Mouse (Mus musculus): Measurements from ENCODE around the gene Rbm4. TPM values are rescaled to one million over a fixed set of nuclear protein-coding genes. Genes with fewer than 3 reads are reported as not detected.
A peak's percentile ranks its signal among the peaks of the same experiment; 100 is the strongest.
"Not testable (repeated sequence)": the region's sequence is repeated elsewhere in the genome, so short reads cannot be mapped to it uniquely, and the experiment has no call there.

Gene Rbm4
- polyA plus RNA-seq, 1 experiment from 2014 or later: 103 TPM

- Histone ChIP-seq H3K36me3 (ENCODE audit: poor library complexity, severe bottlenecking) (no peaks in the 10 kb centered on the region), H3K27ac (no peak overlapping the region), H3K27me3 (no peaks in the 10 kb centered on the region; the same call in 1 of the 2 replicates), H3K9ac (no peak overlapping the region), H3K4me2 (no peak overlapping the region), H3K4me1 (peaks cover under 1% of the 10 kb centered on the region; the same call in 1 of the 2 replicates), H3K9me3 (replicated peaks) (no peaks in the 10 kb centered on the region), H3K4me3 (no peak overlapping the region)
- no peak for ATAC-seq
- 66% methylated on average over 1 of the region's 1 CpGs for WGBS
These were observed 23.6 kb upstream of the Rbm4 start for GRCm38 (mm10) chr19:4817182-4817835.

DNA sequence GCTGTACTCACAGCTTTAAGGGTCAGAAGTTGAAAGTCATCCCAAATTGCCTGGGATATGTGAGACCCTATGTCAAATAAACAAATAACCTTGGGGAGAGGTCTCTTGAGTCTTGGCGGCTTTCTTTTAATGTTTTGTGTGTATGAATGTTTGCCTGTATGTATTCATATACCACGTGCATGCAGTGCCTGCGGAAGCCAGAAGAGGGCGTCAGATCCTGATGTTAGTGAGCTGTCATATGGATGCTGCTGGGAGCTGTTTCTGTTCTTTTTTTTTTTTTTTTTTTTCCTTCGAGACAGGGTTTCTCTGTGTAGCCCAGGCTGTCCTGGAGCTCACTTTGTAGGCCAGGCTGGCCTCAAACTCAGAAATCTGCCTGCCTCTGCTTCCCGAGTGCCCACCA, 19.3 kb upstream of the Rbm4 start:
- H3K27ac ChIP-seq: no peak overlapping the region
- peaks cover 27% of the 10 kb centered on the region for H3K4me1 ChIP-seq
- no peak for ATAC-seq
- WGBS: 88% methylated on average over 6 of the region's 6 CpGs
- H3K9me3 ChIP-seq (replicated peaks): no peaks in the 10 kb centered on the region
- H3K27me3 ChIP-seq: no peaks in the 10 kb centered on the region; the same call in 1 of the 2 replicates
- no peak overlapping the region for H3K4me3 ChIP-seq
- H3K4me2 ChIP-seq: no peak overlapping the region
- H3K9ac ChIP-seq: no peak overlapping the region
- no peaks in the 10 kb centered on the region for H3K36me3 ChIP-seq (ENCODE audit: poor library complexity, severe bottlenecking)

DNA sequence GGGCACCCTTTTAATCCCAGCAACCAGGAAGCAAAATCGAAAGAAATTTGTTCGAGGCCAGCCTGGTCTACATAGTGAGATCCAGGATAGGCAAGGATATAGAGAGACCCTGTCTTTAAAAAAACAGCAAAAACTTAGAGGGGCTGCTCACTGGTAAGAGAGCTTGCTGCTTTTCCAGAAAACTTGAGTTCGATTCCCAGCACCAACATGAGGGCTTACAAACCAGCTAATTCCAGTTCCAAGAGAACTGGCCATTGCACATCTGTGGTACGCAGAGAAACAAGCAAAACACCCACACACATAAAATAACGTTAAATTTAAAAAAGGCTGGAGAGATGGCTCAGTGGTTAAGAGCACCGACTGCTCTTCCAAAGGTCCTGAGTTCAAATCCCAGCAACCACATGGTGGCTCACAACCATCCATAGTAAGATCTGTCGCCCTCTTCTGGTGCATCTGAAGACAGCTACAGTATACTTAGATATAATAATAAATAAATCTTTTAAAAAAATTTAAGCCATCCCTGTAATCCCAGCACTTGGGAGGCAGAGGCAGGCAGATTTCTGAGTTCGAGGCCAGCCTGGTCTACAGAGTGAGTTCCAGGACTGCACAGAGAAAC, 18.7 kb upstream of the Rbm4 start:
- H3K4me2 ChIP-seq: peak overlapping the region; percentile 65
- peaks cover 31% of the 10 kb centered on the region for H3K4me1 ChIP-seq
- H3K36me3 ChIP-seq (ENCODE audit: poor library complexity, severe bottlenecking); ATAC-seq; H3K27me3 ChIP-seq; H3K9me3 ChIP-seq (replicated peaks): not testable (repeated sequence)
- peak overlapping the region; percentile 90 for H3K4me3 ChIP-seq
- 81% methylated on average over 8 of the region's 8 CpGs for WGBS
- peak overlapping the region; percentile 89 for H3K27ac ChIP-seq
- peak overlapping the region; percentile 81 for H3K9ac ChIP-seq

DNA sequence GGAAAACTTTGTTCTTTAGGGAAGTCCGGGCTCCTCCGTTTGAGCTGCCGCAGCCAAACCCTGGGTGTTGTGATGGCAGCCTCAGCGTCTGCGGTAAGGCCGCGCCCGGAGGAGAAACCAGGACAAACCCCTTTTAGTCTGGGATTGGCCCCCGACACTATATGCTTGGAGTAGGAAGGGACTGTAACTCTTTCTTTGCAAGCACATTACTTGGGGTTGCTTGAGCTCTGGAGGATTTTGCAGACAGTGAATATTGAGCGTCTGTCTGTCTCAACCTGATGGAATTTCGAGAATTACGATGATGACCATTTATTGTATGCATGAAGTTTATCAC, 18.2 kb upstream of the Rbm4 start:
- WGBS: 6% methylated on average over 12 of the region's 12 CpGs
- H3K36me3 ChIP-seq (ENCODE audit: poor library complexity, severe bottlenecking): no peaks in the 10 kb centered on the region
- no peak; the same call in 1 of the 2 replicates for ATAC-seq
- peak overlapping the region; percentile 90 for H3K4me3 ChIP-seq
- peak overlapping the region; percentile 65 for H3K4me2 ChIP-seq
- H3K27me3 ChIP-seq: no peaks in the 10 kb centered on the region; the same call in 1 of the 2 replicates
- peak overlapping the region; percentile 89 for H3K27ac ChIP-seq
- peak overlapping the region; percentile 81 for H3K9ac ChIP-seq
- no peaks in the 10 kb centered on the region for H3K9me3 ChIP-seq (replicated peaks)
- H3K4me1 ChIP-seq: peaks cover 31% of the 10 kb centered on the region

DNA sequence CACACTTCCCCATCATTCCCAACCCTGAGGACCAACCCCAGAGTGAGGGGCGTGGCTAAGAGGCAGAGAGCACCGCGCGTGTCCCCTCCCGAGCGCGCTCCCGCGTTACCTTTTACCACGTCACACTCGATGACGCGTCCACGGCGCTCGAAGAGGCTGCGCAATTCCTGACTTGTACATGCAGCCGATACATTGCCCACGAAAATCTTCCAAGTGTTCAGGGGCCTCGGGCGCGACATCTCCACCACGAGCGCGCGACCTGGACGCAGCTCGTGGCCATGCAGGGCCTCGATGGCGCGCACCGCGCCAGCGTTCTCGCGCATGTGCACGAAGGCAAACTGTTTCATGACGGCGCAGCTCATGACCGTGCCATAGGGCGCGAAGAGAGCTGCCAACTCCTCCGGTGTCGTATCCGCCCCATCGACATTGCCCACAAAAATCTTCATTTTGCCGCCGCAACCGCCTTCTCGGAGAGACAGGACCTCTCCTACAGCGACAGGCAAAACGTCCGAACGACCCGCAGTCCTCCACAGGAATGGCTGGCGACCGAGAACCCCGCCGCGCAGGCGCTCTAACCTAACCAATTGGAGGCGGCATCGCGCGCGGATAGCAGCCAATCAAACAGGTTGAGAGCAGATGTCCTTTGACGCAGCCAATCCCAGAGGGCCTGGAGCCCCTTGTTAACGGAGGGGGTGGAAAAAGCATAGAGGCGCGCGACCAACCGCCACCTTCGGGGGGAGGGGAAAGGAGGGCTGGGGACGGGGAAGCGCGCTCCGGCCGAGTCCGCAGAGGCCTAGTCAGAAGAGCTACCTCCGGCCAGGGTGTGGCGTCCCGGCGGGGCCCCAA, 17.6 kb upstream of the Rbm4 start, which contains the start of the genes Gm21992 and Rbm14:
Gm21992 (minus strand) TSS at position 550 of the 846 bp plus-strand sequence.
Rbm14 (minus strand) TSS at position 572 of the 846 bp plus-strand sequence.
- Histone ChIP-seq H3K9ac (peak within 1 kb of the TSS; percentile 82), H3K27me3 (no peaks in the 10 kb centered on the region; the same call in 1 of the 2 replicates), H3K4me3 (peak within 1 kb of the TSS; percentile 90), H3K36me3 (ENCODE audit: poor library complexity, severe bottlenecking) (no peaks in the 10 kb centered on the region), H3K9me3 (replicated peaks) (no peaks in the 10 kb centered on the region), H3K4me1 (peaks cover 31% of the 10 kb centered on the region), H3K4me2 (peak within 1 kb of the TSS; percentile 90), H3K27ac (peak within 1 kb of the TSS; percentile 89)
- under 1% methylated on average over 83 of the region's 83 CpGs for WGBS
- peak; percentile 98 for ATAC-seq

DNA sequence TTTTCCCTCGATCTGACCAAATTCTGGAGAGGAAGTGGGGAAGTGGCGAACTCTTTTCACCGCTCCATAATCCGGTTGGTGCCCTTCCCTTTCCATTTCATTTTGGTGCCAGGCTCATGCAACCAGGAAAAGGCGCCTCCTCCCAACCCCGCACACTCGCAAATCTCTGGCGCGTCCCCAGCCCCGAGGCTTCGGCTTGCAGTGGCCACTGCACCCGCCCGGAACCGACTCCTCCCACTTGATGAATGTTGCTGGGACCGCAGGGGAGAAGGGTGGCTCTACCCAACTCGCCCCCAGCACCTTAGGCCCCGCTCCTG, 17.0 kb upstream of the Rbm4 start:
- whole genome bisulfite sequencing: under 1% methylated on average over 17 of the region's 17 CpGs
- peaks cover 31% of the 10 kb centered on the region for H3K4me1 ChIP-seq
- no peaks in the 10 kb centered on the region for H3K9me3 ChIP-seq (replicated peaks)
- H3K9ac ChIP-seq: peak overlapping the region; percentile 82
- peak overlapping the region; percentile 90 for H3K4me2 ChIP-seq
- H3K27me3 ChIP-seq: no peaks in the 10 kb centered on the region; the same call in 1 of the 2 replicates
- no peak for ATAC-seq
- peak overlapping the region; percentile 89 for H3K27ac ChIP-seq
- H3K4me3 ChIP-seq: peak overlapping the region; percentile 90
- H3K36me3 ChIP-seq (ENCODE audit: poor library complexity, severe bottlenecking): no peaks in the 10 kb centered on the region

GRCm38 (mm10) chr19:4810309-4810708, 16.6 kb upstream of the Rbm4 start:
- Histone ChIP-seq H3K36me3 (ENCODE audit: poor library complexity, severe bottlenecking) (no peaks in the 10 kb centered on the region), H3K4me2 (peak overlapping the region; percentile 90), H3K9ac (peak overlapping the region; percentile 82), H3K9me3 (replicated peaks) (no peaks in the 10 kb centered on the region), H3K27me3 (no peaks in the 10 kb centered on the region; the same call in 1 of the 2 replicates), H3K4me3 (peak overlapping the region; percentile 90), H3K4me1 (peaks cover 31% of the 10 kb centered on the region), H3K27ac (peak overlapping the region; percentile 89; the same call in 1 of the 2 replicates)
- ATAC-seq: no peak
- WGBS: under 1% methylated on average over 14 of the region's 14 CpGs

DNA sequence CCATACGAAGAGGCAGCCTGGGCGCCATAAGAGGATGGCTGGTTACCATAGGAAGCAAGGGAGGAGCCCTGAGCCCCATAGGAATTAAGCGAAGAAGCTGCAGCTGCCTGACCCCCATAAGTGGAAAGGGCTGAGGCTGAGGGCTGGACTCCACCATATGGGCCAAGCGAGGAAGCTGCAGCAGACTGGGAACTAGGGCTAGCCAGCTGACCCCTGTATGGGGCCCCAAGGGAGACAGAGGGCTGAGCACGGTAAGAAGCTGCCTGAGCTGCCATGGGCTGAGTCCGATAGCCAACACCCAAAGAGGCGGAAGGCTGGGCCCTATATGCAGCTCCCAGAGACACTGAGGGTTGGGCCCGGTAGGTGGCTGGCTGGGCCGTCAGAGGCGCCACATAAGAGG, 9.6 kb upstream of the Rbm4 start:
- no peaks in the 10 kb centered on the region for H3K27me3 ChIP-seq
- no peak overlapping the region for H3K4me2 ChIP-seq
- H3K9ac ChIP-seq: no peak overlapping the region
- H3K36me3 ChIP-seq (ENCODE audit: poor library complexity, severe bottlenecking): peaks cover 56% of the 10 kb centered on the region
- 88% methylated on average over 10 of the region's 10 CpGs for WGBS
- H3K9me3 ChIP-seq (replicated peaks): no peaks in the 10 kb centered on the region
- no peak overlapping the region for H3K27ac ChIP-seq
- peaks cover 7% of the 10 kb centered on the region for H3K4me1 ChIP-seq
- no peak overlapping the region for H3K4me3 ChIP-seq
- ATAC-seq: no peak

DNA sequence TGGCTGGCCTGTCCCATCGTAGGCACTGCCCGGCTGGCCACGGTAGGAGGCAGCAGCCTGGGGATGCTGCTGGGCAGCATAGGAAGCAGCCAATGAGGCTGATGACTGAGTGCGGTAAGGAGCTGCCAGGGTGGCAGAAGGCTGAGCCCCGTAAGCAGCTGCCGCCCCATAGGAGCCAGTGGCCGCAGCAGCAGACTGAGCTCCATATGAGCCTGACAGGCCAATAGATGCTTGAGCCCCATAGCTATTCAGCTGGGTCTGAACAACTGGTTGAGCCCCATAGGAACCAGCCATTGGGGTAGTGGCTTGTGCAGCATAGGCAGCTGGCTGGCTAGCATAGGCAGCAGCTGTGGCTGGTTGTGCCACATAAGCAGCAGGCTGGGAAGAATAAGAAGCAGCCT, 9.0 kb upstream of the Rbm4 start:
- WGBS: 96% methylated on average over 7 of the region's 7 CpGs
- no peaks in the 10 kb centered on the region for H3K27me3 ChIP-seq
- H3K4me1 ChIP-seq: peaks cover under 1% of the 10 kb centered on the region; the same call in 1 of the 2 replicates
- no peak overlapping the region for H3K4me3 ChIP-seq
- H3K27ac ChIP-seq: no peak overlapping the region
- no peaks in the 10 kb centered on the region for H3K9me3 ChIP-seq (replicated peaks)
- no peak overlapping the region for H3K9ac ChIP-seq
- peaks cover 57% of the 10 kb centered on the region for H3K36me3 ChIP-seq (ENCODE audit: poor library complexity, severe bottlenecking)
- no peak for ATAC-seq
- no peak overlapping the region for H3K4me2 ChIP-seq

DNA sequence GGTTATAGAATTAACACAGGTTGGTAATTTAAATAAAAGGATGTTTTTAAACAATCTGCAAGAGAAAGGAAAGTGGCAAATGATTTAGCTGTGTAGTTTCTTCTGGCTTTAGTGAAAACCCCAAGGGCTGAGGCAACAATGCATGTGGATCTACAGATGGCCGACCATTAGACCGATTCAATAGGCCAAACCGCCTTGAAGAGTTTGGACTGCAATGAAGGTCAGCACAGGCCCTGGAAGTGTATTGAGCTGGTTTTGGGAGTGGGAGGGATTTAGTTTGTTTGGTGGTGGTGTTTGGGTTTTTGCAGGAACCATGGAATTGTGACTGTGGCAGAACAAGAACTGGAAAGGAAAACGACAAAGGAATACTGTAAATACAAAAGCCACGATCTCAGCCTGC, 5.4 kb upstream of the Rbm4 start:
- H3K9me3 ChIP-seq (replicated peaks): no peaks in the 10 kb centered on the region
- peaks cover 8% of the 10 kb centered on the region for H3K4me1 ChIP-seq
- no peak overlapping the region for H3K9ac ChIP-seq
- H3K4me3 ChIP-seq: no peak overlapping the region
- no peaks in the 10 kb centered on the region for H3K27me3 ChIP-seq
- H3K4me2 ChIP-seq: no peak overlapping the region
- no peak for ATAC-seq
- H3K36me3 ChIP-seq (ENCODE audit: poor library complexity, severe bottlenecking): peaks cover 65% of the 10 kb centered on the region
- WGBS: 92% methylated on average over 5 of the region's 5 CpGs
- H3K27ac ChIP-seq: no peak overlapping the region

- H3K27ac ChIP-seq: no peak overlapping the region
- 94% methylated on average over 2 of the region's 2 CpGs for WGBS
- peaks cover 54% of the 10 kb centered on the region for H3K36me3 ChIP-seq (ENCODE audit: poor library complexity, severe bottlenecking)
- no peaks in the 10 kb centered on the region for H3K9me3 ChIP-seq (replicated peaks)
- no peak overlapping the region for H3K4me3 ChIP-seq
- ATAC-seq: no peak
- H3K27me3 ChIP-seq: no peaks in the 10 kb centered on the region
- no peak overlapping the region for H3K9ac ChIP-seq
- H3K4me1 ChIP-seq: peaks cover 10% of the 10 kb centered on the region
- no peak overlapping the region for H3K4me2 ChIP-seq
These were observed 4.1 kb upstream of the Rbm4 start for GRCm38 (mm10) chr19:4797846-4798245.

- Histone ChIP-seq H3K9me3 (replicated peaks) (no peaks in the 10 kb centered on the region), H3K27ac (no peak overlapping the region), H3K4me2 (no peak overlapping the region), H3K36me3 (ENCODE audit: poor library complexity, severe bottlenecking) (peaks cover 47% of the 10 kb centered on the region), H3K27me3 (no peaks in the 10 kb centered on the region), H3K4me3 (no peak overlapping the region), H3K4me1 (peaks cover 27% of the 10 kb centered on the region), H3K9ac (no peak overlapping the region)
- ATAC-seq: no peak
- 82% methylated on average over 1 of the region's 1 CpGs for WGBS
These were observed 2.2 kb upstream of the Rbm4 start for GRCm38 (mm10) chr19:4795929-4796328.

All from forebrain, embryonic 13.5 days (tissue).